Mouse (Mus musculus) CH12.LX (cell line): ENCODE results near the gene Tdpoz1.

Source experiments
- CTCF ChIP-seq, 2 experiments: IDR thresholded peaks in 1 of 2; conservative IDR thresholded peaks in 1 of 2; 2 replicates each; pipeline ENCODE4 v1.5.1; 2011 to 2012; ENCODE audit warnings: low read depth in 2 of 2, low read length in 2 of 2, improper control_type of control experiment in 1 of 2, inconsistent platforms in 1 of 2, mild to moderate bottlenecking in 1 of 2, moderate library complexity in 1 of 2
- E2F4 ChIP-seq: IDR thresholded peaks from 2 replicates; pipeline ENCODE4 v1.6.1; 2011; ENCODE audit warnings: low read depth, low read length, improper control_type of control experiment; ENCODE audit not compliant: insufficient replicate concordance
- EP300 ChIP-seq: IDR thresholded peaks from 2 replicates; pipeline ENCODE4 v1.6.1; 2011; ENCODE audit warnings: low read length, improper control_type of control experiment
- JUND ChIP-seq: conservative IDR thresholded peaks from 2 replicates; pipeline ENCODE4 v1.6.1; 2011; ENCODE audit warnings: low read depth, low read length, improper control_type of control experiment
- MAZ ChIP-seq: IDR thresholded peaks from 2 replicates; pipeline ENCODE4 v1.6.1; 2012; ENCODE audit warnings: low read depth, mild to moderate bottlenecking, inconsistent platforms, low read length, improper control_type of control experiment, moderate library complexity
- POLR2A ChIP-seq: IDR thresholded peaks from 2 replicates; pipeline ENCODE4 v1.6.1; 2011; ENCODE audit warnings: low read depth, mild to moderate bottlenecking, improper control_type of control experiment, low read length
- POLR2AphosphoS2 ChIP-seq: IDR thresholded peaks from 2 replicates; pipeline ENCODE4 v1.6.1; 2011; ENCODE audit warnings: low read depth, low read length, improper control_type of control experiment
- RAD21 ChIP-seq: IDR thresholded peaks from 2 replicates; pipeline ENCODE4 v1.6.1; 2011; ENCODE audit warnings: low read depth, mild to moderate bottlenecking, low read length, improper control_type of control experiment, moderate library complexity
- TBP ChIP-seq: conservative IDR thresholded peaks from 2 replicates; pipeline ENCODE4 v1.6.1; 2011; ENCODE audit warnings: low read depth, low read length, improper control_type of control experiment

- no peak for TF ChIP-seq CTCF (conservative IDR thresholded peaks at IDR 0.05 in 1 of 2, IDR thresholded peaks at IDR 0.05 in 1 of 2; ENCODE audit: low read depth in 2 of 2, low read length in 2 of 2)
- no peak for TF ChIP-seq POLR2AphosphoS2
- no peak for TF ChIP-seq MAZ
- no peak for TF ChIP-seq E2F4
- no peak for TF ChIP-seq EP300
- no peak for TF ChIP-seq JUND
- no peak for TF ChIP-seq POLR2A
- TF ChIP-seq TBP = no peak
- TF ChIP-seq RAD21 = no peak
These were observed 21.9 kb downstream of the Tdpoz1 start for GRCm38 (mm10) chr3:93654260-93654659.
